Mouse (Mus musculus): ENCODE data around the gene Bcar3. TPM values are rescaled to one million over a fixed set of nuclear protein-coding genes. Genes with fewer than 3 reads are reported as not detected.

Bcar3 gene
- polyA plus RNA-seq, 1 experiment, result 47.6 TPM

DNA sequence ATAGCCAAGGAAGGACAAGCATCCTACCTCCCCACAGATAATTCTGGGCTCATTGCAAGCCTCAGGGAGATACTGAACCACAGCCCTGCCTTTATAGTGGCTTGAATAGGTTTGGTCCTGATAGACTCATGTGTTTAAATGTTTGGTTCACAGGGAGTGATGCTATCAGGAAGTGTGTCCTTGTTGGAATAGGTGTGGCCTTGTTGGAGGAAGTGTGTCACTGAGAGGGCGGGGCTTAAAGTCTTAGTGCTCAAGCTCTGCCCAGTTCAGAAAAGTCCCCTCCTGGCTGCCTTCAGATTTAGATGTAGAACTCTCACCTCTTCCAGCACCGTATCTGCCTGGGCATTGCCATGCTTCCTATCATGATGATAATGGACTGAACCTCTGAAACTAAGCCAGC lies 52.7 kb downstream of the Bcar3 start:
- Histone ChIP-seq H3K4me3 (replicated peaks; ENCODE audit: extremely low read depth, low read depth, low read length) (no peak overlapping the region), H3K4me1 (ENCODE audit: control insufficient read depth, insufficient read depth, low read length) (peaks cover 2% of the 10 kb centered on the region; the same call in 1 of the 2 replicates)
- TF ChIP-seq POLR2A (IDR thresholded peaks at IDR 0.05; ENCODE audit: borderline replicate concordance, extremely low read depth, low read depth, low read length) (no peak), CTCF (IDR thresholded peaks at IDR 0.05; ENCODE audit: insufficient read depth, low read length) (no peak)
- DNase-seq, result no peak
- 97% methylated on average over 2 of the region's 2 CpGs for WGBS

DNA sequence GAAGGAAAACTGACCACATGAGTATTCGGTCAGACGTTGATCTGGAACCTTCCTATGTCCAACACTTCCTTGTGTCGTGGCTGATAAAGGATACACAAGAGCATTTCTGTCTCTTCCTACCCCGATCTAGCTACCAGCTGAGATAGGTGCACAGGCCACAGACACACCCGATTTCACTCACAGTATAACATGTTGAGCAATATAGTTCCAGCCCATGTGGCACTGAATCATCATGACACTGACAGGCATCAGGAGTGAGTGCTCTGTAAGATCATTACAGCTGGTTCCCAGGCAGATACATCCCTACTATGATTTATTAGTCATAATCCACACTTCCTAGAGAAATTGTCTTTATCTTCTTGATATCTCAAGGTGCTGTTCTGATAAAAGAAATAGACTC lies 54.7 kb downstream of the Bcar3 start:
- 75% methylated on average over 5 of the region's 5 CpGs for WGBS
- TF ChIP-seq CTCF (IDR thresholded peaks at IDR 0.05; ENCODE audit: insufficient read depth, low read length) (no peak), POLR2A (IDR thresholded peaks at IDR 0.05; ENCODE audit: borderline replicate concordance, extremely low read depth, low read depth, low read length) (no peak)
- no peak for DNase-seq
- H3K4me3 ChIP-seq (replicated peaks; ENCODE audit: extremely low read depth, low read depth, low read length), result no peak overlapping the region
- peaks cover 2% of the 10 kb centered on the region; the same call in 1 of the 2 replicates for H3K4me1 ChIP-seq (ENCODE audit: control insufficient read depth, insufficient read depth, low read length)

DNA sequence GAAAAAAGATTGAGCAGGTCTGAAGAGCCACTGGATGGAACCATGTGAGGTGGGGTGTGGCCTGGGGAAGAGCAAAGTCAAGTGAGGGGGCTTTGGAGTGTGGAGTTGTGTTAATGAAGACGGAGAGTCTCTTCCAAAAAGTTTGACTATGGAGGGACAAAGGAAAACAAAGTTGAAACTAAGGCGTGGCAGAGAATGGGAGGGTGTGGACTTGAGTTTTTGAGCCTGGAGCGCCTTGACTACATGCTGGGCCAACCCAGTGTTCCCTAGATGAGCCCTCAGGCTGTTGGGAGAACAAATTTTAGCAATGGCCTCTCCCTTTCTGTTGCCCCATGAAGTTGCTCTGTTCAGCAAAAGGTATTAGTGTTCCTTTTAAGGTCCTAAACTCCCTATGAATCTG lies 58.9 kb downstream of the Bcar3 start:
- 79% methylated on average over 3 of the region's 3 CpGs for WGBS
- no peak for DNase-seq
- TF ChIP-seq CTCF (IDR thresholded peaks at IDR 0.05; ENCODE audit: insufficient read depth, low read length) (no peak), POLR2A (IDR thresholded peaks at IDR 0.05; ENCODE audit: borderline replicate concordance, extremely low read depth, low read depth, low read length) (no peak)
- H3K4me3 ChIP-seq (replicated peaks; ENCODE audit: extremely low read depth, low read depth, low read length), result no peak overlapping the region
- no peaks in the 10 kb centered on the region for H3K4me1 ChIP-seq (ENCODE audit: control insufficient read depth, insufficient read depth, low read length)

GRCm38 (mm10) chr3:122359426-122359825 lies 65.5 kb downstream of the Bcar3 start:
- DNase-seq, result no peak
- H3K4me1 ChIP-seq (ENCODE audit: control insufficient read depth, insufficient read depth, low read length), result no peaks in the 10 kb centered on the region
- WGBS, result 82% methylated on average over 7 of the region's 7 CpGs
- no peak overlapping the region for H3K4me3 ChIP-seq (replicated peaks; ENCODE audit: extremely low read depth, low read depth, low read length)
- no peak for TF ChIP-seq CTCF (IDR thresholded peaks at IDR 0.05; ENCODE audit: insufficient read depth, low read length)
- TF ChIP-seq POLR2A (IDR thresholded peaks at IDR 0.05; ENCODE audit: borderline replicate concordance, extremely low read depth, low read depth, low read length), result no peak

DNA sequence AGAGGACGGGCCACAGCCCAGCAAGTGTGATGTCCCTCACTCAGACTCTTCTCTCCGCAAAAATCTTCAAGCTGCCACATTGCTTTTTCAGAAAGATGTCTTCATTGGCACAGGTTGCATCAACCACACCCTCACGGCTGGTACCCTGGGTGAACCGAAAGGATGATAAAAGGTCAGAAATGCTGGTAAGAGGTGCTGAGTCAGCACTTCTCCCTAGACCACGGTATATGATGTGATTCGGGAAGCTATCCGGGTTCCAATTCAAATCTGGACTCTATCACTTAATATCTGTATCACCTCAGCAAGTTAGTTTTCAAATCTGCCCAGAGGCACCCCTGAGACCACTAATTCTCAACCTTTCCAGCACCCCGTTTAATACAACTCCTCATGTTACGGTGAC lies 66.0 kb downstream of the Bcar3 start:
- TF ChIP-seq POLR2A (IDR thresholded peaks at IDR 0.05; ENCODE audit: borderline replicate concordance, extremely low read depth, low read depth, low read length) (no peak), CTCF (IDR thresholded peaks at IDR 0.05; ENCODE audit: insufficient read depth, low read length) (no peak)
- DNase-seq, result no peak
- 93% methylated on average over 9 of the region's 9 CpGs for WGBS
- Histone ChIP-seq H3K4me1 (ENCODE audit: control insufficient read depth, insufficient read depth, low read length) (no peaks in the 10 kb centered on the region), H3K4me3 (replicated peaks; ENCODE audit: extremely low read depth, low read depth, low read length) (no peak overlapping the region)

GRCm38 (mm10) chr3:122360721-122361138 lies 66.8 kb downstream of the Bcar3 start:
- WGBS, result 54% methylated on average over 5 of the region's 5 CpGs
- Histone ChIP-seq H3K4me3 (replicated peaks; ENCODE audit: extremely low read depth, low read depth, low read length) (no peak overlapping the region), H3K4me1 (ENCODE audit: control insufficient read depth, insufficient read depth, low read length) (no peaks in the 10 kb centered on the region)
- TF ChIP-seq CTCF (IDR thresholded peaks at IDR 0.05; ENCODE audit: insufficient read depth, low read length) (no peak), POLR2A (IDR thresholded peaks at IDR 0.05; ENCODE audit: borderline replicate concordance, extremely low read depth, low read depth, low read length) (no peak)
- DNase-seq, result no peak

- no peak for DNase-seq
- Histone ChIP-seq H3K4me1 (ENCODE audit: control insufficient read depth, insufficient read depth, low read length) (no peaks in the 10 kb centered on the region), H3K4me3 (replicated peaks; ENCODE audit: extremely low read depth, low read depth, low read length) (no peak overlapping the region)
- TF ChIP-seq CTCF (IDR thresholded peaks at IDR 0.05; ENCODE audit: insufficient read depth, low read length) (no peak), POLR2A (IDR thresholded peaks at IDR 0.05; ENCODE audit: borderline replicate concordance, extremely low read depth, low read depth, low read length) (no peak)
- WGBS, result 49% methylated on average over 2 of the region's 2 CpGs
Observed at GRCm38 (mm10) chr3:122362719-122363118, 68.8 kb downstream of the Bcar3 start.

- H3K4me1 ChIP-seq (ENCODE audit: control insufficient read depth, insufficient read depth, low read length), result no peaks in the 10 kb centered on the region
- H3K4me3 ChIP-seq (replicated peaks; ENCODE audit: extremely low read depth, low read depth, low read length), result no peak overlapping the region
- no peak for TF ChIP-seq POLR2A (IDR thresholded peaks at IDR 0.05; ENCODE audit: borderline replicate concordance, extremely low read depth, low read depth, low read length)
- no peak for TF ChIP-seq CTCF (IDR thresholded peaks at IDR 0.05; ENCODE audit: insufficient read depth, low read length)
- DNase-seq, result no peak
- 73% methylated on average over 3 of the region's 3 CpGs for WGBS
Observed at GRCm38 (mm10) chr3:122364565-122364964, 70.6 kb downstream of the Bcar3 start.

DNA sequence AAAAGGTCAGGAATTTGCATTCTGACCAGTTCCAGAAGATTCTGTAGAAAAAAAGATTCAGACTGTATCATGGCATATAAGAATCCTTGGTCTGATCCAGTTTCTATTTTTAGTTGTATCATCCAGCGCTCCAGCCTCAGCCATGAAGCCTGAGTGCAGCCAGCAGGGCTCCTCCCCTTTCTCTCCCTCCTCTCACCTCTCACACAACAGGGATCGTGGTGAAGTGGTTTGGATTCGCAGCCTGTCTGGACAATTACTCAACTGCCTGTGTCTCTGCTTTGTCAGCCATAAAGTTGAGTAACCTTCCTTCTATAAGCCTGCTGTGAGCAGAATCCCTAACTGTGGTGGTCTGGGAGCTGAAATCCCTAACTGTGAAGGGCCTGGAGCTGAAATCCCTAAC lies 71.4 kb downstream of the Bcar3 start:
- 44% methylated on average over 3 of the region's 3 CpGs for WGBS
- DNase-seq, result no peak
- TF ChIP-seq CTCF (IDR thresholded peaks at IDR 0.05; ENCODE audit: insufficient read depth, low read length) (no peak), POLR2A (IDR thresholded peaks at IDR 0.05; ENCODE audit: borderline replicate concordance, extremely low read depth, low read depth, low read length) (no peak)
- Histone ChIP-seq H3K4me3 (replicated peaks; ENCODE audit: extremely low read depth, low read depth, low read length) (no peak overlapping the region), H3K4me1 (ENCODE audit: control insufficient read depth, insufficient read depth, low read length) (no peaks in the 10 kb centered on the region)

DNA sequence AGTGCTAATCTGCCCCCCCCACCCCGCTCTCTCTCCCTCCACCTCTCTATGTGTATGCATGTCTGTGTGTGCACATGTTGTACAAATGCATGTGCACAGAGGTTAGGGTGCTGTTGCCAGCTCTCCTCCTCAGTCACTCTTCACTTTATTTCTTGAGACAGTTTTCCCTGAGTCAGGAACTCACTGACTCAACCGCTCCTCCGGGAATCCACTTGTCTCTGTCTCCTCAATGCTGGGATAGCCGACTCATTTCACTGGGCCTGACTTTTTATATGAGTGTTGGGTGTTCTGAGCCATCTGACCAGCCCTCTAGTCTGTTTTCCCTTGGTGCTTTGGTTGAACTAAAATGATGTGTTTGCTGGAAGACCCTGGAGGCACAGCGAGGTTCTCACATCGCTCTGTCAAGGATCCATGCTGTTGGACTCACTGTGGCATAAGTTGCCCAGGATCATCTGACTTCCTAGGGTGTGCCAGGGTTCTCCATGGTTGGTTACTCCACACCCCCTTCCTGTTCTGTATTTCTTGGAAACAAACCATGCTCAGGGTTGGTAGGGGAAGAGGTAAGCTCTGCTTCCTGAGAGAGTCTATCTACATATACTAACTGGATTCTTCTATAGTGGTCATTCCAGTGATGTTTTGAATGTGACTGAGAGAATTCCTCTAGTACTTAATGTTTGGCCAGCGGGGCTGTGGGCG lies 77.9 kb downstream of the Bcar3 start:
- no peak overlapping the region for H3K4me3 ChIP-seq (replicated peaks; ENCODE audit: extremely low read depth, low read depth, low read length)
- TF ChIP-seq POLR2A (IDR thresholded peaks at IDR 0.05; ENCODE audit: borderline replicate concordance, extremely low read depth, low read depth, low read length), result no peak
- 79% methylated on average over 8 of the region's 8 CpGs for WGBS
- peaks cover 3% of the 10 kb centered on the region; the same call in 1 of the 2 replicates for H3K4me1 ChIP-seq (ENCODE audit: control insufficient read depth, insufficient read depth, low read length)
- DNase-seq, result no peak

All from lung, adult 2 months (tissue).